Mouse (Mus musculus) lung, adult 18-20 months (tissue): Measurements from ENCODE around the gene Smad3.

Experiments
- DNase-seq, 2 experiments: peaks; one replicate each; pipeline ENCODE4 v3.0.0; 2022; ENCODE audit warnings: mixed read lengths in 2 of 2

Gene Smad3

DNA sequence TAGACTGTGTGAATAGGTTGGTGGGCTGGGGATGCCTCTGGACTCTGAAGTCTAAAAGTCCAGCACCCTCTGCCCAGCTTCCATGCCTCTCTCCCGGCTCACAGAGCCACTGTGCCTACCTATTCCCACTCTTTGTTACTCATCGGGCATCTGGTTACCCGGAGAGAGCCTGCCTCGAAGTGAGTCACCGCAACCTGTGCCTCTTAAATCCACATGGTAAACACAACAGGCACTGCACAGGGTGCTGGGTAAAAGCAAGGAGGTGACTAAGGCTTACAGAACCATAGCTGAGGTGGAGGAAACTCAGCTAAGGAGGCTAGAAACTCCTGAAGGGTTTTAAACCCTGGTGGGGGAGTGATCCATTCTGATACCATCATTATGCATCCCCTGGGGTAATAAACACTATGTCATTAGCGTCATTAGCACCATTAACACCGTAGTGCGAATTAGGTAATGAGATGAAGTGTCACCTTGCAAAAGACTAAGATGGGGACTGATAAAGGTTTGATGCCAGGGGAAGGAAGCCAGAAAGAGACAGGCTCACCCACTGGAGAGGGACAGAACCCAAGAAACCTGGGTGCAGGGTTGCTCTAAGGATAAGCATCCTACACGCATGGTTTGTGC lies 38.9 kb downstream of the Smad3 start:
- DNase-seq = peak in 1 of 2 experiments; percentile 41

DNA sequence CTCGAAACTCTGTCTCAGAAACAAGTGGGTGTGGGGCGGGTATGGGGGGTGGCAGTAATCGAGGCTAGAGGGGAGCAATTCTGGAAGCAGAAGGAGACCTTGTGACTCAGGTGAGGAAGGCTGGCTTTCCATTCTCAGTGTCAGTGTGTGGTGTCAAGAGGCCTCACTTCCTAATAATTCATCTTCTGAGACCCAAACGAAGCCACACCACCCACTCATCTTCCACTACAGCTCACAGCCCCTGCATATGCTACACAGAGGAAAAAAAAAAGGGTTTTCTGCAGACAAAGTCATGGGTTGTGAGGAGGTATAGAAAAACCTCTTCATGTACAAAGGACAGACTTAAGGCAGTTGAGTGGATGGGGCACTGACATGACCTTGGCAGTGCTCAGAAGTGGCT lies 39.6 kb downstream of the Smad3 start:
- DNase-seq = no peak

DNA sequence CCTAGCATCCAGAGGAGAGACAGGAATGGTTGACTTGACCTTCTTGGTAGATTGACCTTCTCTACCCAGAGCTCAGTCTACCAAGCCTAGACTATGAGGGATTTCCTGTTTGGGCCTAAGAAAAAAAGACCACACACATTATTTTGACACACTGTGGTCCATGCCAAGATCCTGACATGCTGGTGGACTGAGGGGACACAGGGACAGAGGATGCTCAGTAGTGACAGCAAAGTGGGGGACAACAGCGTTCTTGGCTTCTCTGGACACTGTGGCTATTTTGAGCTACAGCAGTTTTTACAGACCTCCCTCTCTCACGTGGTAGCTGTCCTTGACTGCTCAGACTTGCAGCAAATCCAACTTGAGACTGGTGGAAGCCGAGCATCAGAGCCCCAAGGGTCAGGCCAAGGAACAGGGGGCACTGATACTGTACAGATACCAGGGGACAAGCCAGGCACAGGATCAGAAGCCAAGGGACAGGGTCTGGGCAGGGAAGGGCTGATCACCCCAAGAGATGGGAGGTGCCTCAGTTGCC lies 40.3 kb downstream of the Smad3 start:
- no peak for DNase-seq

GRCm38 (mm10) chr9:63716150-63717138 lies 41.4 kb downstream of the Smad3 start:
- DNase-seq = peak; percentile 92 to 94

DNA sequence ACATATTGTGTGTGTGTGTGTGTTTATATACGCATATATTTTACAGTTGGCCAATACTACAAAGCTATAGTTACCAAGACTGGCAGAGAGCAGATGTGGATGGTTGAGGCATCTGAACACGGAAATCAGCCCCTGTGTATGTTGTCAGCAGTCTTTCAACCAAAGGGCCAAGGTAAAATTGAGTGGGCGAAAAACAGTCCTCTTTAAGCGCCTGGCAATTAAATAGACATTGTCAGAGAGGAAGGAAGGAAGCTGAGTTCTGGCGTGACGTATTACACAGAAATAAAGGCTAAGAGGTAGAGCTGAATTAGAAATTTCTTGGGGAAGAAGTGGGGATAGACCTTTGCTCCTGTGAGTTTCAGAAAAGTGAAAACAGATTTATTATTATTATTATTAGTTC lies 43.2 kb downstream of the Smad3 start:
- DNase-seq = no peak

DNA sequence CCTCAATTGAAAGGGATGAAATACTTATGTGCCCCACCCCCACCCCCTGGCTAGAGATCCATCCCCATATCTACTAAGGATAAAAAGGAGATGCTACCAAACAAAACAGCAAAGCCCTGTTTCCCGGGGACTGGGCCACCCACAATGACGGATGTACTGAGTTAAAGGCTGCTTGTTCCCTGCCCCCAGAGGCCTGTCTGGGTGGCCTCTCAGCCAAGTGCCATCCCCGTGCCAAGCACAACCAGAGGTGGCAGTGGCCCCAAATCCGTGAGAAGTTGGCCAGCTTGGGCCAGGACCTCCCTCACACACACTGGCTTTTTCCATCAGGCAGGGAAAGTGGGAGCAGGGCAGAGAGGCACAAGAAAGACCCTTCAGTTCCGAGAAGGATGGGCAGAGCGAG lies 45.0 kb downstream of the Smad3 start:
- no peak for DNase-seq

DNA sequence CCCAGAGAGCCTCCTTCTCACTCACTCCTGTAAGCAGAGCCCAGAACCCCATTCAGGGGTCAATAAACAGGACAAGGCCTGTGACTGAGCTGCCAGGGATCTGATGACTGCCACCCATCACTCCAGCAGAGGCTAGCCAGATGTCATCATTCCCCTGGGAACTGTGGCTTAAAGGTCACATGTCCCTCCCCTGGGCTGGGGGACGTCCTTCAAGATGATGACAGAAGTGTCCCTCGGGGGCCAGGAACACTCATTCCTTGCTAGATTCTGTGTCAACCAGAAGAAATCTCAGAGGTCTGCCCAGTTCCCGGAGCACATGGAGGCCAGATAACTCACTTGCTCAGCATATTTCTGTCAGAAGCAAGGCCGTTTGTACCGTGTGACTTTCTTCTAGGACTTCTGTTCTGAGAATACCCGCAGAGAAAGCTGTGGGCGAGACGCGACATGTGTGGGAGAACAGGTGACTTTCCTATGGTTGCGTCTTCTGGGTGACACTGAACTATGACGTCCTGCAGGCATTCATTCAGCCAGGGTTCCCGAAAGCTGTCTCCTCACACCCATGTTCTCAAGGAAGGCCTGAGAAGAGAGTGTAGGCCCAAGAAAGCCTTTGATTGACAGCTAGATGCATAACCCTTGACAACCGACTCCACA lies 46.1 kb downstream of the Smad3 start:
- peak; percentile 45 to 59 for DNase-seq

DNA sequence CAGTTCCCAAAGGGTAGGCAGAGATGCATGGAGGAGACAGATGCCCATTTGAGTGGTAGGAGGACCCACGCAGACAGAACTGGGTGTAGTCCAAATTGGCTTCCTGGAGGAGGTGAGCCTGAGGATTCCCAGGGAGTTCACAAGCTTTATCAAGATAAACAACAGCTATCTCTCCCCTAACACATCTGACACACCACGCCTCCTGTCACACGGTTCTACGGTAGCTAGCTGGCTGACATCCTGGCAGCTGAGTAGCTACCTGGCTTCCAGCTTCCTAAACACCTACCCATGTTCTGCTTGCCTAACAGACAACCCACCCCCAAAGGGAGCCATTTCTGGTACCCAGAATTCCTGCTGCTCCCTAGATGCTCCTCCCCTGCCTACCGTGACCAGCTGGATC lies 47.9 kb downstream of the Smad3 start:
- DNase-seq = no peak

GRCm38 (mm10) chr9:63709266-63709665 lies 48.5 kb downstream of the Smad3 start:
- no peak for DNase-seq

GRCm38 (mm10) chr9:63707816-63708588 lies 49.8 kb downstream of the Smad3 start:
- no peak for DNase-seq

- peak; percentile 76 to 83 for DNase-seq
Measured at GRCm38 (mm10) chr9:63706152-63706733, 51.6 kb downstream of the Smad3 start.

DNA sequence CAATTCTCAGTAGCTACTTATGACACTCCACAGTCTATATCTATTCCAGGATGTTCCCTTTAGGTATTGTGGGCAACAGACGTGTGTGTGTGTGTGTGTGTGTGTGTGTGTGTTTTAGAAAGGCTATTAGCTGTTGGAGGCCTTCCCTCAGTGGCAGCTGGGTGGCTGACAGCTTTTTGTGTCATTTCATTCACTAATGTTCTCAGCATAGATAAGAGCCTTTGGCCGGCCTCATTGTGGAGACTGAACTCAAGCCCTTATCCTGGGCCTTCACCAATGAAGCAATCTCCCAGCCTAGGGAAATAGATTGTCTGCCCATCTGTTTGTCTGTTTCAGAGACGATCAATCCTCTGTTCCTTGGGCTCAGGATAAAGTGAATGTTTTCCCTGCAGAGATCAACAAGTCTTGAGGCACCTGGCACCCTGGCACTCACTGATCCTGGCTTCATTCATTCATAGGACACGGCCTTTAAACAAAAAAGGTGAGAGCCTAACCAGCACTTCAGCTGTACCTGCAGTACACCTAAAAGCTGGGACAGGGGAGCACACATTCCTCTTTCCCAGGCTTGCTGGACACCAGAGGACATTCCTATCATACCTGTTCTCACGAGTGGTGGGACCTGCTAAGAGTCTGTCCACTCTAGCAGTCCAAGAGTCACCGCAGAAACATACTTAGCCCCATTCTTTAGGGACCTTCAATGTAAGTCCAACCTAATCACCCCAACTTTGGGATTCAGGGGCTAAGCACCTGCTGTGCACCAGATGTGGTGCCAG lies 52.6 kb downstream of the Smad3 start:
- peak; percentile 42 to 58 for DNase-seq

DNA sequence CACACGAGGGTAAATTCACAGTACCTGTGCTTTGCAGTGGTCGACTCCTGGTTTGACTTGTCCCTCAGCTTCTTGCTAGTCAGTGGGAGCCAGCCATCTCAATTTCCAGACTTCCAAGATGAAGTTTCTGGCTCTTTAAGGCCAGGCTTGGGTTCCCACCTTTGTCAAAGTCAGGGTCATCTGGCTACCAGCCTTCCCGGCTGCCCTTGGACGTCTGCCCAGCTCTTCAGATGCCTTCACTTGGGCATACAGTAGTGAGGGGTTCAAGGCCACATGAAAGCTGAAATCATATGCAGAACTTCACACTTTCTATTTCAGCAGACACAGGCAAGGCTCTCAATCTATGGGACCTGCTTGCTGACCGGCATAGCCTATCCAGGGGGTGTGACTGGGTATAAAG lies 53.7 kb downstream of the Smad3 start:
- no peak for DNase-seq

GRCm38 (mm10) chr9:63703236-63703785 lies 54.5 kb downstream of the Smad3 start:
- DNase-seq = no peak

GRCm38 (mm10) chr9:63702502-63703013 lies 55.2 kb downstream of the Smad3 start:
- no peak for DNase-seq

GRCm38 (mm10) chr9:63701957-63702309 lies 55.9 kb downstream of the Smad3 start:
- no peak for DNase-seq

DNA sequence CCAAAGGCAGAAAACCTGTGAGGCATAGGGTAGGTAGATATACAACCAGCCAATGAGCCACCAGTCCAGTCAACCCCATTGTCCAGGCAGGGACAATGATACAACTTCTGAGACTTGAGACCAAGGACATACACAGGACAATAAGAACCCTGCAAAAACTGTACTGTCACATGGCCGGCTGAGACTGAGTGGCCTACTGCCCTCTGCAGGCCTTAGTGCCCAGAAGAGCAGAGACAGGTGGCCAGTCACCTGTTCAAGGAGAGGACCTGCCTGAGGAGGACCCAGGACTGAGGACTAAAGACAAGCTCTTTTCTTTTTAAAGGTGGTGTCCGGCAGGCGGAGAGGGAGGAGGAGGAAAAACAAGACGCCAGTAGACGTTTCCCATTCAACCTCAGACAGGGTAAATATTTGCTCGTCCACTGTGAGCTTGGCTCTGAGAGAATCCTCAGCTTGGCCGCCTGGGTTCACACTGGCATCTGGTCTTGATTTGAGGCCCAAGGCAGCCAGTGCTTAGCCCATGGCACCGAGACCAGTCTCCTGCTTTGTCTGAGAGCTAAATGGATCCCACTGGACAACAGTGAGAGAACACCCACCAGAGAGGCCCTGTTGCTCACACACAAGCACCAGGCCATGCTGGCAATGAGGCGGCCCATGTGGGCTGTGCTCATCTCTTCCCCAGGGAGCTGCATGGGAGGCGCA lies 56.4 kb downstream of the Smad3 start:
- no peak for DNase-seq

- DNase-seq = no peak
Measured at GRCm38 (mm10) chr9:63699145-63699544, 58.6 kb downstream of the Smad3 start.

GRCm38 (mm10) chr9:63698320-63699045 lies 59.3 kb downstream of the Smad3 start:
- DNase-seq = peak; percentile 79 to 84
